Mouse (Mus musculus) Patski (cell line): ENCODE measurements around the gene C8b. TPM values are rescaled to one million over a fixed set of nuclear protein-coding genes. Genes with fewer than 3 reads are reported as not detected.

ENCODE experiments used
- ATAC-seq: fragments of 100-300 bp; one replicate; pipeline ENCODE4 v1.8.0; 2021
- CTCF ChIA-PET: fragments of 350-600 bp; sonication (Branson Sonifier 250); formaldehyde crosslinking; loops from one replicate; lab custom pipeline; 2022; ENCODE audit warnings: inconsistent platforms; lab: Charles Lee
- POLR2A ChIA-PET: fragments of 350-600 bp; sonication (Branson Sonifier 250); formaldehyde crosslinking; loops from one replicate; lab custom pipeline; 2022; ENCODE audit warnings: antibody characterized with exemption, inconsistent platforms; lab: Charles Lee
- DNase-seq: peaks from one replicate; pipeline ENCODE4 v3.0.0-alpha.2; 2011; ENCODE audit warnings: low read depth, low spot score
- H3K27me3 ChIP-seq: fragments of 371-371 bp; one replicate; pipeline ENCODE4 v1.5.1; 2021
- CTCF ChIP-seq: fragments of 100-300 bp; IDR thresholded peaks from one replicate; pipeline ENCODE4 v1.5.1; 2021
- in situ Hi-C: fragments of 300-500 bp; cut with MboI; formaldehyde crosslinking; loops from 3 replicates; pipeline ENCODE4 v1.11.1; 2018; ENCODE audit warnings: low pct_unique_long_range_greater_than_20kb, mixed read lengths
- polyA plus RNA-seq: library from polyadenylated mRNA; unstranded; gene quantifications from one replicate; pipeline ENCODE4 v1.2.3, GENCODE M21; 2021

Gene C8b
- polyA plus RNA-seq, 1 experiment from 2014 or later = not detected

DNA sequence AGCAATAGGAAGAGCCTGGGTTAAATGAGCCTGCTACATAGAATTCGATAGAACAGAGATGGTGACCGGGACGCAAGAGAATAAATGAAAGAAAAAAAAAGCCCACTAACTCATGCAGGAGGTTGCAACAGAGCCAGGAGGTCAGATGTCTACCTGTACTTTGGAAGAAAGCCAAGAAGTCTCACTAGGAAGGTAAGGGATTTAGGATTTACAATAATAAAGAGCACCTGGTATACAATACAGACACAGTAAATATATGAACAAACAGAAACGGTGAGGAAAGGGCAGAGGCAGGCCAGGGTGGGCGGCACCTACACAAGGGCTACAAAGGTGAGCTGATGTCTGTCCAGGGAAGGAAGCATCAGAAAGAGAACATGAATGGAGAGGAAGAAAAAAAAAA is 76.1 kb downstream of the C8b start:
- no peak for ATAC-seq
- TF ChIP-seq CTCF = no peak
- CTCF ChIA-PET = no interaction called here
- H3K27me3 ChIP-seq = no peaks in the 10 kb centered on the region
- POLR2A ChIA-PET = interaction anchor here (0.5 kb wide), 1 partner anchor 1953 kb away, joined by 3 read pairs; no protein-coding TSS in a partner anchor
- no peak for DNase-seq
- in situ Hi-C loops = no loop called here

DNA sequence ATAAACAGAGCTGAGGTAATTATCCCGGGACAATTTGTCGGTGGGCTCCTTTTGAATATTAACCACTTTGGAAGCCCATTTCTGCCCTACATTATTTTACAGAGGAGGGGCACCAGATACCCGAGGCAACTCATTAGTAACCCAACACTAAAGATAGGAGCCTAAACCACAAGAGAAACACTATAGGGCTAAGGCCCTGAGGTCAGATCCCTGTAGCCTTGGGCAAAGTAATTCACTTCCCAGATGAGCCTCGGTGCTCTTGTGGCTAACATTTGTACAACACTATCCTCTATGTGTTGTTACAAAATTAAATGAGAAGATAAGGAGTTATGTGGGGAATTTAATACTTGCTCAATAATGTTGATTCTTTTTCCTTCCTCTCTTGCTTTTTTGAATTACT is 77.4 kb downstream of the C8b start:
- TF ChIP-seq CTCF = no peak
- no peak for DNase-seq
- in situ Hi-C loops = no loop called here
- no peaks in the 10 kb centered on the region for H3K27me3 ChIP-seq
- ATAC-seq = no peak
- POLR2A ChIA-PET = no interaction called here
- CTCF ChIA-PET = no interaction called here

Other genes starting within 250 kb of the C8b start
- gene Gm17662, start 91.0 kb downstream of the C8b start, polyA plus RNA-seq = not detected
- not detected for gene C8a, start 110.1 kb downstream of the C8b start, polyA plus RNA-seq
- gene Fyb2, start 147.1 kb downstream of the C8b start, polyA plus RNA-seq = 0.30 TPM